Mouse (Mus musculus): ENCODE results near the gene Sox13.

DNA sequence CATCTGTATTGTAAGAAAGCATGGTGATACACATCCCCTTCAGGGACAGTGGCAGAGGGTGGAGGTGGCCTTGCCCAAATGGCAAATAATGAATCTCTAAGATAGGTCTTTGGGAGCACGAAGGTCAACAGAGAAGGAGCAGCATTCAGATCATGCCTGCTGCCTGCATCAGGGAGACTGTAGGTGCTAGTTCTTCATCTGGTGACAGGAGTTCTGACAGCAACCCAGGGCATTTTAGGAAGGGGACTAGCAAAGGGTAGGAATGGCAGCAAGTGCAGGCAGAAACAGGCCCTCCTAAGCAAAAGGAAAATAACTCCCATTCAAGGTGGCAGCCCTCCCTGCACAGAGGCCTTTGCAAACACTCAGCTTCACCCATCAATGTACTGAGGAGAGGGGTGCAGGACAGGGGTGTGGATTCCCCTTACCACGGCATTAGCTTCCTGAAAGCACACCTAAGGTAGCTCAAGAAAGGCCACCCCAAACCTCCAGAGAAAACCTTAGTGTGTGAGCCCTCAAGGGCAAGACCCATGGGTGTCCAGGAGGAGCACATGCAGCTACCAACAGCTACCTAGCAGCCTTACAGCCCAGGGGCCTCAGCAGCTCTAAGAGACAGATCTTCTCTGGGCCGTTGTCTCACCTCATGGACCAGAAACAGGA is 4.9 kb downstream of the Sox13 start:
- TF ChIP-seq CTCF (conservative IDR thresholded peaks at IDR 0.05; ENCODE audit: low read length), result no peak
- TF ChIP-seq POU5F1 (IDR thresholded peaks at IDR 0.05; ENCODE audit: borderline replicate concordance, low read length), result no peak
- no peak for TF ChIP-seq NANOG (IDR thresholded peaks at IDR 0.05; ENCODE audit: borderline replicate concordance, low read length)

All from E14TG2a.4 (cell line).